Mouse (Mus musculus) ES-Bruce4 (cell line): ENCODE results near the gene Elovl2. TPM values are rescaled to one million over a fixed set of nuclear protein-coding genes. Genes with fewer than 3 reads are reported as not detected.

Experiments used
- H3K27ac ChIP-seq: 2 replicates; pipeline ENCODE4 v1.5.1; 2012; ENCODE audit warnings: low read length, inconsistent platforms; ENCODE audit not compliant: insufficient read depth
- H3K27me3 ChIP-seq: 2 replicates; pipeline ENCODE4 v1.6.1; 2012; ENCODE audit warnings: mild to moderate bottlenecking, low read length, inconsistent platforms; ENCODE audit not compliant: control insufficient read depth, poor library complexity, insufficient read depth, severe bottlenecking
- H3K36me3 ChIP-seq: 2 replicates; pipeline ENCODE4 v1.6.1; 2012; ENCODE audit warnings: inconsistent platforms, mild to moderate bottlenecking, low read length, moderate library complexity; ENCODE audit not compliant: control insufficient read depth, poor library complexity, insufficient read depth, severe bottlenecking
- H3K4me1 ChIP-seq: one replicate; pipeline ENCODE4 v1.8.1; 2011; ENCODE audit warnings: low read length; ENCODE audit not compliant: control insufficient read depth, insufficient read depth
- H3K4me3 ChIP-seq: 2 replicates; pipeline ENCODE4 v1.5.1; 2011; ENCODE audit warnings: low read depth, mild to moderate bottlenecking, low read length
- H3K9ac ChIP-seq: 2 replicates; pipeline ENCODE4 v1.6.1; 2012; ENCODE audit warnings: low read depth, mild to moderate bottlenecking, inconsistent platforms; ENCODE audit not compliant: poor library complexity, severe bottlenecking
- H3K9me3 ChIP-seq: replicated peaks from 2 replicates; pipeline ENCODE4 v1.6.1; 2012; ENCODE audit warnings: mild to moderate bottlenecking, low read length, inconsistent platforms; ENCODE audit not compliant: control insufficient read depth, poor library complexity, insufficient read depth, severe bottlenecking
- CTCF ChIP-seq: IDR thresholded peaks from one replicate; pipeline ENCODE4 v1.8.1; 2011; ENCODE audit warnings: low read depth, low read length
- EP300 ChIP-seq: IDR thresholded peaks from 2 replicates; pipeline ENCODE4 v1.6.1; 2011; ENCODE audit warnings: low read depth, low read length; ENCODE audit not compliant: insufficient read depth
- POLR2A ChIP-seq: IDR thresholded peaks from one replicate; pipeline ENCODE4 v1.8.1; 2011; ENCODE audit warnings: low read length; ENCODE audit not compliant: insufficient read depth
- polyA plus RNA-seq: library from polyadenylated mRNA; stranded (reverse); fragments of >200 nt; gene quantifications from 2 replicates; pipeline ENCODE4 v1.2.4, GENCODE M21; 2011; ENCODE audit warnings: low read depth; ENCODE audit not compliant: missing spikeins, insufficient read depth, insufficient read length

The Elovl2 gene
- polyA plus RNA-seq, 1 experiment, result 5.8 TPM

- Histone ChIP-seq H3K9ac (no peak overlapping the region), H3K36me3 (no peaks in the 10 kb centered on the region), H3K4me1 (no peaks in the 10 kb centered on the region), H3K9me3 (no peaks in the 10 kb centered on the region), H3K27me3 (no peaks in the 10 kb centered on the region), H3K4me3 (no peak overlapping the region), H3K27ac (no peak overlapping the region)
- TF ChIP-seq POLR2A, result no peak
- TF ChIP-seq CTCF, result no peak
- TF ChIP-seq EP300, result no peak
Observed at GRCm38 (mm10) chr13:41228060-41228459, 7.9 kb upstream of the Elovl2 start.

GRCm38 (mm10) chr13:41226513-41226912, 6.3 kb upstream of the Elovl2 start:
- Histone ChIP-seq H3K4me3 (no peak overlapping the region), H3K4me1 (no peaks in the 10 kb centered on the region), H3K36me3 (no peaks in the 10 kb centered on the region), H3K9me3 (no peaks in the 10 kb centered on the region), H3K27me3 (no peaks in the 10 kb centered on the region), H3K27ac (no peak overlapping the region), H3K9ac (no peak overlapping the region)
- no peak for TF ChIP-seq EP300
- no peak for TF ChIP-seq CTCF
- no peak for TF ChIP-seq POLR2A

GRCm38 (mm10) chr13:41219687-41220303, 410 bp downstream of the Elovl2 start:
- Histone ChIP-seq H3K27ac (no peak overlapping the region), H3K27me3 (peaks cover 2% of the 10 kb centered on the region; the same call in 1 of the 2 replicates), H3K9ac (peak overlapping the region; percentile 79), H3K36me3 (no peaks in the 10 kb centered on the region), H3K9me3 (no peaks in the 10 kb centered on the region), H3K4me1 (no peaks in the 10 kb centered on the region), H3K4me3 (peak overlapping the region; percentile 88)
- TF ChIP-seq POLR2A (no peak), EP300 (no peak), CTCF (no peak)

- TF ChIP-seq EP300 (no peak), CTCF (no peak), POLR2A (no peak)
- Histone ChIP-seq H3K36me3 (no peaks in the 10 kb centered on the region), H3K9ac (no peak overlapping the region), H3K9me3 (no peaks in the 10 kb centered on the region), H3K27ac (no peak overlapping the region), H3K4me3 (no peak overlapping the region), H3K4me1 (no peaks in the 10 kb centered on the region), H3K27me3 (peaks cover 2% of the 10 kb centered on the region; the same call in 1 of the 2 replicates)
Observed at GRCm38 (mm10) chr13:41219056-41219455, 1.1 kb downstream of the Elovl2 start.

DNA sequence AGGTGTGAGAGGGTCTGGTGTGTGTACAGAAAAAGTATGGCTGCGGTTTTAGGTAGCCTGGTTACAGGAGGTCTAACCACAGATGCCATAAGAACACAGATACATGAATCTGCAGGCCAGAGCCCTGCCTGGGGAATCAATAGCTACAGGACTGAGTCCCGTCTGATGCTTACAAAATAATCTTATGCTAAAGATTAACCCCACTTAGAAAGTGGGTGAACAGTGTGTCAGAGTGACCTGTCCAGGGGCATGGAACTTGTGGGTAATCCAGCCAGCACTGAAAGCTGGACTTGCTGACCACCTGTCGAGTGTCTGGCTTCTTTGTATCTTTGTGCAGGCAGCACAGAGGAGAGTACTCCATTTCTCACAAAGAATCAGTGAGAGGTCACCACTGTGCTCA, 4.0 kb downstream of the Elovl2 start:
- no peak overlapping the region for H3K27ac ChIP-seq
- H3K4me3 ChIP-seq, result no peak overlapping the region
- no peaks in the 10 kb centered on the region for H3K36me3 ChIP-seq
- no peak overlapping the region for H3K9ac ChIP-seq
- TF ChIP-seq EP300, result no peak
- no peak for TF ChIP-seq POLR2A
- no peak for TF ChIP-seq CTCF
- H3K9me3 ChIP-seq, result no peaks in the 10 kb centered on the region
- peaks cover 2% of the 10 kb centered on the region; the same call in 1 of the 2 replicates for H3K27me3 ChIP-seq
- H3K4me1 ChIP-seq, result no peaks in the 10 kb centered on the region

- Histone ChIP-seq H3K9ac (no peak overlapping the region), H3K4me3 (no peak overlapping the region), H3K27ac (no peak overlapping the region), H3K36me3 (no peaks in the 10 kb centered on the region), H3K9me3 (no peaks in the 10 kb centered on the region), H3K4me1 (no peaks in the 10 kb centered on the region), H3K27me3 (peaks cover 2% of the 10 kb centered on the region; the same call in 1 of the 2 replicates)
- no peak for TF ChIP-seq EP300
- TF ChIP-seq CTCF, result no peak
- no peak for TF ChIP-seq POLR2A
Observed at GRCm38 (mm10) chr13:41215669-41216068, 4.5 kb downstream of the Elovl2 start.
